Mouse (Mus musculus) T-helper 1 cell (primary cell): ENCODE results near the gene Foxm1.

Experiments
- in situ Hi-C: fragments of 300-600 bp; cut with MboI, MseI; formaldehyde crosslinking; loops from one replicate; pipeline ENCODE4 v1.15.1; 2025; ENCODE audit warnings: high pct_unique_total_duplicates

Gene Foxm1

GRCm38 (mm10) chr6:128362381-128363006 lies at the start of gene Foxm1, which contains the start of gene Rhno1:
Gene Foxm1 (plus strand): TSS chr6:128362967.
Gene Rhno1 (minus strand): TSS chr6:128362911.
- in situ Hi-C loops, result no loop called here

GRCm38 (mm10) chr6:128314796-128315195 lies 48.0 kb upstream of the Foxm1 start:
- in situ Hi-C loops, result loop anchor here (5.0 kb wide), 1 partner anchor 43 kb away; the partner anchor contains the start of gene Tulp3

- in situ Hi-C loops, result loop anchor here (5.0 kb wide), 1 partner anchor 42 kb away; the partner anchor contains the start of gene Tulp3
Observed at GRCm38 (mm10) chr6:128315597-128315996, 47.2 kb upstream of the Foxm1 start.

GRCm38 (mm10) chr6:128318317-128318716 lies 44.5 kb upstream of the Foxm1 start:
- in situ Hi-C loops, result loop anchor here (5.0 kb wide), 1 partner anchor 39 kb away; the partner anchor contains the start of gene Tulp3

GRCm38 (mm10) chr6:128334397-128335124 lies 28.2 kb upstream of the Foxm1 start:
- in situ Hi-C loops, result no loop called here

GRCm38 (mm10) chr6:128337467-128337866 lies 25.3 kb upstream of the Foxm1 start:
- in situ Hi-C loops, result no loop called here

GRCm38 (mm10) chr6:128338876-128339275 lies 23.9 kb upstream of the Foxm1 start:
- in situ Hi-C loops, result no loop called here

- in situ Hi-C loops, result no loop called here
Observed at GRCm38 (mm10) chr6:128341956-128342723, 20.6 kb upstream of the Foxm1 start.

GRCm38 (mm10) chr6:128345623-128346022 lies 17.1 kb upstream of the Foxm1 start:
- in situ Hi-C loops, result no loop called here

GRCm38 (mm10) chr6:128346782-128347181 lies 16.0 kb upstream of the Foxm1 start:
- in situ Hi-C loops, result no loop called here

- in situ Hi-C loops, result loop anchor here (5.0 to 10.0 kb wide), 2 partner anchors 493 to 1205 kb away; no protein-coding TSS in a partner anchor
Observed at GRCm38 (mm10) chr6:128349711-128350110, 13.1 kb upstream of the Foxm1 start.

- in situ Hi-C loops, result loop anchor here (5.0 to 10.0 kb wide), 2 partner anchors 488 to 1209 kb away; no protein-coding TSS in a partner anchor
Observed at GRCm38 (mm10) chr6:128354140-128354539, 8.6 kb upstream of the Foxm1 start.

GRCm38 (mm10) chr6:128355201-128355681 lies 7.5 kb upstream of the Foxm1 start:
- in situ Hi-C loops, result loop anchor here (5.0 to 10.0 kb wide), 2 partner anchors 38 to 1210 kb away; no protein-coding TSS in a partner anchor

GRCm38 (mm10) chr6:128355726-128356416 lies 6.9 kb upstream of the Foxm1 start, which contains the start of gene Tulp3:
Gene Tulp3 (minus strand): TSS chr6:128355851.
- in situ Hi-C loops, result loop anchor here (5.0 to 10.0 kb wide), 2 partner anchors 39 to 1211 kb away; no protein-coding TSS in a partner anchor

GRCm38 (mm10) chr6:128358999-128359398 lies 3.8 kb upstream of the Foxm1 start:
- in situ Hi-C loops, result loop anchor here (5.0 to 10.0 kb wide), 2 partner anchors 42 to 1214 kb away; no protein-coding TSS in a partner anchor

GRCm38 (mm10) chr6:128361901-128362300 lies 866 bp upstream of the Foxm1 start:
- in situ Hi-C loops, result no loop called here

- in situ Hi-C loops, result no loop called here
Observed at GRCm38 (mm10) chr6:128363007-128363825, 449 bp downstream of the Foxm1 start.

- in situ Hi-C loops, result no loop called here
Observed at GRCm38 (mm10) chr6:128364721-128365120, 2.0 kb downstream of the Foxm1 start.

GRCm38 (mm10) chr6:128366466-128366865 lies 3.7 kb downstream of the Foxm1 start:
- in situ Hi-C loops, result no loop called here

GRCm38 (mm10) chr6:128370040-128370439 lies 7.3 kb downstream of the Foxm1 start:
- in situ Hi-C loops, result loop anchor here (10.0 kb wide), 1 partner anchor 1095 kb away; no protein-coding TSS in a partner anchor
